Mouse (Mus musculus): ENCODE results near the gene Chil1.

The Chil1 gene

DNA sequence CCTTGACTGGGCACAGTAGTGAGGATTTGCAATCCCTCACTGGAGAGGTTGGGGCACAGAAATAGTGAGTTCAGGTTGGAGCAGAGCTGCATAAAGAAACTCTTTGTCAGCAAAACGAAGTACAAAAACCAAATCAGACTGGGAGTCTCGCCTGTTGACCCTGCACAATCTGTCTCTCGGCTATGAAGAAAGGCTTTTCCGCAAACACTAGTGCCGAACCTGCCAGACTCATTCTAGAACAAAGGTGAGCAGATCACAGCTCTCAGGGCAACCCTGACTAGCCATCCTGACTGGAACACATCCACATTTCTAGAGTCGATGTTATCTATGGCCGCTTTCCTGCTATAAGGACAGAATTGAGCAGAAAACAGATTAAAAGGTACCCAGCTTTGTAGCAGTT, 8.9 kb upstream of the Chil1 start:
- no peak for DNase-seq

GRCm38 (mm10) chr1:134177976-134178375, 4.0 kb upstream of the Chil1 start:
- DNase-seq: no peak

DNA sequence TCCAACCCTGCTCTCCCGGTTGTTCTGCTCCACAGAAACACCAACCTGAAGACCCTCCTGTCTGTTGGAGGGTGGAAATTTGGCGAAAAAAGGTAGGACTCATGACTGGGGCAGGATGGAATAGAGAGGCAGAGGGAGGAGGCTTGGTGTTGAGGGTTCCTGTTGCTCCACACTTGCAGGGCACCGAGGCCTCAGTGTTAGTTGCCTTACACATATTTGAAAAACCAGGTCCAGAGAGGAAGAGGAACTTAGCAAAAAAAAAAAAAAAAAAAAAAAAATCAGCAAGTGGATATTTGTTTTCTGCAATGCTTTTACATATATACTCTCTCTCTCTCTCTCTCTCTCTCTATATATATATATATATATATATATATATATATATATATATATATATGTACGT, 2.1 kb downstream of the Chil1 start:
- no peak for DNase-seq

GRCm38 (mm10) chr1:134188217-134188616, 6.2 kb downstream of the Chil1 start:
- DNase-seq: no peak

- peak in 1 of 2 experiments; percentile 30 for DNase-seq
These were observed 7.2 kb downstream of the Chil1 start for GRCm38 (mm10) chr1:134188989-134189729.

GRCm38 (mm10) chr1:134191192-134191591, 9.2 kb downstream of the Chil1 start:
- no peak for DNase-seq

GRCm38 (mm10) chr1:134192024-134192423, 10.0 kb downstream of the Chil1 start:
- DNase-seq: no peak

GRCm38 (mm10) chr1:134193126-134193525, 11.2 kb downstream of the Chil1 start, which contains the start of gene Mybph:
Mybph (plus strand) TSS chr1:134193448.
- DNase-seq: no peak

GRCm38 (mm10) chr1:134193674-134194197, 11.8 kb downstream of the Chil1 start:
- no peak for DNase-seq

- no peak for DNase-seq
These were observed 12.5 kb downstream of the Chil1 start for GRCm38 (mm10) chr1:134194298-134195022.

DNA sequence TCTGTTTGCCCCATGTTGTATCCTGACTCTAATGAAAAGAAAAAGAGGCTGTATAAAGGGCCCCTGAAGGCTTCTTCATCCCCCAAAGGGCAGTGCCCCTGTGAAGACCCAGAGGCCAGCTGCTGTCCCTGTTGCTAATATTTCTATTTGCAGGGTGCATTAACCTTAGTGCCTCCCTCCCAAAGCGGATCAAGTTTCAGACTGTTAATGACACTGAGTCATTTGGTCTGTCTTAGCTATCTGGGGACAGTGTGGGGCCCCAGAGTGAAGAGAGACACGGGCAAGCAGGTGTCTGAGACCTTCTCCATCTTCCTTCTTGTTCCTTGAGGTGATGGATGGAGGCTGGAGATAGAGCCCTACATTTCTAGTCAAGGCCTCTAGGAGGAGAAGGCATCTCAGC, 13.1 kb downstream of the Chil1 start:
- DNase-seq: no peak

DNA sequence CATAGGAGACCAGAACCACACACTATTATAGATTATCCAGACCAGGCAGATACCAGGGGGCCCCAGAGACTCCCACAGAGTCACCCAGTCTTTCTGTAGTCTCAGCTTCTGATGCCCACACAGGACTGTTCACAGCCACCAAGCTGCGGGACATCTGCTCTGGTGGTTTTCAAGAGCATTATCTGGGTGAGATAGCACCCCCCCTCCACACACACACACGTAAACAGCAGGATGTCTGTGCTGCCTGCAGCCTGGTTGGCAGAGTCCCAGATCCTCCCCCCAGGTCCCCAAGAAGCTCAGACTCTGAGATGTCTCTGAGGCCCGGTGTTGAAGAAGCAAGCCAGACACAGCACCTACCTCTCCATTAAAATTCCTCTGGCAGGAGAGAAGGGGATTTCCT, 13.6 kb downstream of the Chil1 start:
- peak; percentile 49 to 52 for DNase-seq

DNA sequence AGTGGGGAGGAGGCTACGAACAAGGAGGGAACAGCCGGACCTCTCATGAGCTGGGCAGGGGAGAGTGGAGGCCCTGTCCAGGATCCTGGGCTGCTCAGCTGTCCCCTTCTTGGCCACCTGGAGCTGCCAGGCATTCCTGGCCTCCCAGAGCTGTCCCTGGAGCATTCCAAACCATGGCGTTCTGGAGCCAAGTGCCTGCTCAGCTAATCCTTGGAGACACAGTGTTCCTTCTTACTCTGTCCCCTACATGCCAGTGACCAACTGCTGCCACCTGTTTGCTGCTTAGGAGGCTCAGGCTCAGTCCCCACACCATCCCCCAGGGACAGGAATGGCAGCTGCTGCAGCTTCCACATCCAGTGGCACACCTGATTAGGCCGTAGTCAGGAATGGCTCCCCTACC, 14.0 kb downstream of the Chil1 start:
- peak; percentile 58 to 68 for DNase-seq

- peak; percentile 73 for DNase-seq
These were observed 14.4 kb downstream of the Chil1 start for GRCm38 (mm10) chr1:134196386-134196785.

DNA sequence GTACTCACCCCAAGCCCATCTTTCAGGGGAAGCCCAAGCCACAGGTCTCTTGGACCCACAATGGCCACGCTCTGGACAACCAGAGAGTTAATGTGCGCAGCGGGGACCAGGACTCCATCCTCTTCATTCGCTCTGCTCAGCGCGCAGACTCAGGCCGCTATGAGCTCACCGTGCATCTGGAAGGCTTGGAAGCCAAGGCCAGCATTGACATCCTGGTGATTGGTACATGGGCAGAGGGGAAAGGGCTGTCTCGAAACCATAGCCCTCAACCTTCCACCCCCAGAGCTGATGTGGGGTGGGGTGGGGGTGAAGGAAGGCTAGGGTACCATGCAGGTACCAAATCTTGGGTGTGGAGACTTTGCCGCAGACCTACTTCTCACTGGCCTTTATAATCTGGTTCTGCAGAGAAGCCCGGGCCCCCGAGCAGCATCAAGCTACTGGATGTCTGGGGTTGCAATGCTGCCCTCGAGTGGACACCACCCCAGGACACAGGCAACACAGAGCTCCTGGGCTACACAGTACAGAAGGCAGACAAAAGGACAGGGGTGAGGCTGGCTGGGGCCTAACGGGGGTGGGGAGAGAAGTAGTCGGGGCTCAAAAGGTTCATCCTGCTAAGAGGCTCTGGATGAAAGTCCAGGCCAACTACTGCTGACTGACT, 15.5 kb downstream of the Chil1 start:
- no peak for DNase-seq

GRCm38 (mm10) chr1:134198197-134198995, 16.4 kb downstream of the Chil1 start:
- DNase-seq: no peak

DNA sequence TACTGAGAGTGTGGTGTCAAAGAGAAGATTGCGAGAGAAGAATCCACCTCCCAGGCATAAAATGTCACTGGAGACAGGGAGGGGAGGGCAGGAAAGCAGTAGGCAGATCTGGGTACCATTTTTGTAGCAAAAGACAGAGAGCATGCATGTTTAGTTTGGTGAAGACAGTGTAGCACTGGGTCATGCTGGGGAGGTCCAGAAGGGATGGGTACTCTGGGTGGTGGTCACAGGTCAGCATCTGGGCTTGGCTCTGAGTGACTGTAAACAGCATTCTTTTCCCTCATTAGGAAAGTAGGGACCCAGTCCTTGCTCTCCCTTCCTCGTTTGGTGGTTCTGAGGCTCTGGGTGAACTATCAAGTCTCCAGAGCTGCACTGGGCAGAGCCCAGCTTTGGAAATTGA, 18.5 kb downstream of the Chil1 start:
- DNase-seq: no peak

DNA sequence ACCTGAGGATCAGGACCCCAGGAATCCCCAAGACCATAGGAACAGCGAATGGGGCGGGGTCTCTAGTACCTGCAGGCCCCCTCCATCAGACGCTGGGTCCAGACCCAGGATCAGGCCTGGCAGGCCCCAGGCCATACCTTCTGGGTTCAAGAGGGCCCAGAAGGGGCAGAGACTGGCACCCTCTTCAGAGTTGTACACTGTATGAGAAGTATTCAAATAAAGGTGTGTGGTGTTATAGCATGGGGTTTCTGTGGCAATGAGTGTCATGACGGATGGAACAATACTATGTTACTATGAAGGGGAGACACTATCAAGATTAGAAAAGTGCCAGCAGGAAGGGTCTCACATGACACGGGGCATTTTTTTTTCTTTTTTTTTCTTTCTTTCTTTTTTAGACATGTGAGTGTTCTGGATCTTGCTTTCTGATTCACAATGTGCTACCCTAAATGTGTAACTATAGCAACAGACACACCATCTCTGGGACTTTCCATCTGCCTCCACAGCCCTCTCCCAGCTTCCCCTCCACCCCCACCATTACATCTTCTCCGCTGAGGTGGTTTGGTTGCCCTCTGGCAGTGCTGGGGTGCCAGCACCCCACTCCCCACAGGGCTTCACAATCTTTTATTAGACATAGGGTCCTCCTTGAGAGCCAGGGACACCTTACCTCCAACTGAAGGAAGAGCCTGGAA, 19.2 kb downstream of the Chil1 start:
- DNase-seq: no peak

DNA sequence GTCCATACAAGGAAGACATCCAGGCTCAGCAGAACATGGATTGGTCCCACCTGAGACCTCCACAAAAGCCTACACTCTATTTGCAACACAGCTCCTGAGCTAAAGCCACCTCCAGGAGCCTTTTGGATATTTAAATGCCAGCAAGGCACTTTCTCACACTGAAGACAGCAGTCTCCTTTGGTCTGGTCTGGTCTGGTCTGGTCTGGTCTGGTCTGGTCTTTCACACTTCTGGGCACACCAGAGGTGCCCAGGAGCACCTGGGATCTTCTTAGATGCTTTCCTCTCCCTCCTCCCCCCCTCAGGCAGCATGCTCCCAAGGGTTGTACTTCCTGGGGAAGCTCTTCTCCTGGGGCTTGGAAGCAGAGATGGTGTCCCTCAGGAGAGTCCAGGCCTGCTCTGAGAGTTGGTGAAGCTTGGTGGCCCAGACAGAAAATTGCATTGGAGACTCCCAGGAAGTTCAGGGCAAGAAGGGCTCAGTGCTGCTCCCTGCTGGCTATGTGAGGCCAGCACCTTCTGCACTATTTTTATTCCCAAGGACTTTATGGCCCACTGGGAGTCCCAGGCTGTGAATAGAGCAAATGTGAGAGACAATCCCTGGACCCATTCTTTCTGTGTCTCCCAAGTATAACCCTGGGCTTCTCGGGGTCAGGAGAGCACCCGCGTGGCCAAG, 19.9 kb downstream of the Chil1 start:
- peak; percentile 69 for DNase-seq

DNA sequence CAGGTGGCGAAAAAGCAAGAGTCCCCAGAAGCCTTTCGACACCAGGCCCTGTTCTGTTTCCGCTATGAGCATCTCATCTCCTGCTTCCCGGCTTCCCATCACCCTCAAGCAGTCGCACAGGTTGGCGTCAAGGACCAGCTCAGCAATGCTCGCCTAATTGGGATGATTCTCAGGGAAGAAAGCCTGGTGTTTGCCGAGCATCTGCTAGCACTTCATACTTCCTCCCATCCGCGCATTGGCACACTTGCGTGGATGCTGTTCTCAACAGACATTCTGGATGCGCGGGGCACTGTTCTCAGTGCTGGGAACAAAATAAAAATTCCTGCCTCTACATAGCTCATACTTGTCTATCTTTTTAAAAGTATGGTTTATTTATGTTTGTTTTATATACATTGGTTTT, 22.3 kb downstream of the Chil1 start:
- DNase-seq: no peak

GRCm38 (mm10) chr1:134205296-134206018, 23.5 kb downstream of the Chil1 start:
- peak; percentile 75 to 79 for DNase-seq
